Mouse (Mus musculus) liver, embryonic 11.5 days (tissue): Measurements from ENCODE around the gene Celf2. TPM values are rescaled to one million over a fixed set of nuclear protein-coding genes. Genes with fewer than 3 reads are reported as not detected.

Experiments
- ATAC-seq: fragments of 200-750 bp; cut with Nextera tagmentation; replicated peaks from 2 replicates; pipeline ENCODE4 v1.8.0; 2017; ENCODE audit warnings: moderate number of reproducible peaks, mild to moderate bottlenecking, moderate TSS enrichment, moderate library complexity; ENCODE audit not compliant: low FRiP score
- DNase-seq: peaks from one replicate; pipeline ENCODE4 v3.0.0-alpha.2; 2017; ENCODE audit warnings: low spot score
- H3K27ac ChIP-seq: fragments of 300-500 bp; sonication (generic); 2 replicates; pipeline ENCODE4 v1.5.1; 2014; ENCODE audit warnings: mild to moderate bottlenecking, low read depth, low read length, control low read depth
- H3K27me3 ChIP-seq: fragments of 300-500 bp; sonication (generic); replicated peaks from 2 replicates; pipeline ENCODE4 v1.6.1; 2014; ENCODE audit warnings: low read length, mixed read lengths; ENCODE audit not compliant: control insufficient read depth, insufficient read depth
- H3K36me3 ChIP-seq: fragments of 300-500 bp; sonication (generic); 2 replicates; pipeline ENCODE4 v1.6.1; 2014; ENCODE audit warnings: mild to moderate bottlenecking, low read length, moderate library complexity, mixed read lengths; ENCODE audit not compliant: control insufficient read depth, insufficient read depth
- H3K4me1 ChIP-seq: fragments of 300-500 bp; sonication (generic); replicated peaks from 2 replicates; pipeline ENCODE4 v1.6.1; 2014; ENCODE audit warnings: low read length, mixed read lengths; ENCODE audit not compliant: control insufficient read depth, insufficient read depth
- H3K4me2 ChIP-seq: fragments of 300-500 bp; sonication (generic); 2 replicates; pipeline ENCODE4 v1.6.1; 2014; ENCODE audit warnings: mild to moderate bottlenecking, control low read depth, moderate library complexity
- H3K4me3 ChIP-seq: fragments of 300-500 bp; sonication (generic); 2 replicates; pipeline ENCODE4 v1.5.1; 2014; ENCODE audit warnings: low read depth, low read length, control low read depth
- H3K9ac ChIP-seq: fragments of 300-500 bp; sonication (generic); 2 replicates; pipeline ENCODE4 v1.6.1; 2014; ENCODE audit warnings: low read depth, low read length, control low read depth
- H3K9me3 ChIP-seq: fragments of 300-500 bp; sonication (generic); 2 replicates; pipeline ENCODE4 v1.6.1; 2016; ENCODE audit warnings: low read length, inconsistent platforms, mixed read lengths; ENCODE audit not compliant: control insufficient read depth
- WGBS: fragments of 180-500 bp; shearing (Covaris S2); extraction: QIAGEN DNeasy Blood & Tissue Kit; methylation state at CpG from one replicate; pipeline ENCODE4 v1.1.7; 2014; 5-methylcytosine and 5-hydroxymethylcytosine counted together
- polyA plus RNA-seq: library from polyadenylated mRNA; unstranded; fragments of >200 nt; fragmentation: Nextera tagmentation; extraction: Ambion mirVana; gene quantifications from 2 replicates; pipeline ENCODE4 v1.2.1, GENCODE M21; 2014

Celf2 gene
- polyA plus RNA-seq, 1 experiment from 2014 or later = 21.1 TPM

DNA sequence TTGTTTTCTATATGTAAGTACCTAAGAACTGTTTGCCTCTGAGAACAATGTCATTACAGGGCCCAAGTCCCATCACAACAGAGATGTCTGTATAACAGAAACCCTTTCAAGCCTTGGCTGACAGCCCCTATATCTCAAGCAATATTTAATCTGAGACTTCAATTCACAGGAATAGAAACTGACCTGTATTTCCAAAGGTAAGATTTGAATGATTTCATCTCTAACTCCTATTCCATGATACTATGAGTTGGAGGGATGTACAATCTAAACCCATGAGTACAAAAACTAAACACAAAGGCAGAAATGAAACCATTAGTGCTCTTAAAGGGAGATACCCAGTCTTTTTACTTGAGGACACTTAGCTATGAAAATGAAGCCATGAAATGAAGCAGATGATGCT, 790.5 kb downstream of the Celf2 start:
- H3K4me3 ChIP-seq = no peak overlapping the region

DNA sequence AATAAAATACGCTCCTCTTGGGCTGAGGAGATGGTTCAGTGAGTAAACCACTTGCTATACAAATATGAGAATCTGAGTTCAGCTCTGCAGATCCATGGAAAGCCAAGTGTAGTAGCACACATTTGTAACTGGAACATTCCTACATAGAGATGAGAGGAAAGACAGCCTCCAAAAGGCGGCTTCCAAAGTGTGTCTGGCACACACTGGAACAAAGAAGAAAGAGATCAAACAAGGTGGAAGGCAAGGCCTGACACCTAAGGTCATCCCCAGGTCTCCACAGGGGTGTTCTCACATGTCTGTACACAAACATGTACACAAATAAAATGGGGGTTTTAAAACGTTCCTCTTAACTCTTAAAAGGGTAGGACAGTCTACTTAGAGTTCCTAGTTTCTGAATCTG, 791.4 kb downstream of the Celf2 start:
- ATAC-seq (no peak), DNase-seq (no peak)
- Histone ChIP-seq H3K27me3 (no peaks in the 10 kb centered on the region), H3K9ac (no peak overlapping the region), H3K36me3 (no peaks in the 10 kb centered on the region), H3K27ac (no peak overlapping the region), H3K4me2 (no peak overlapping the region), H3K4me3 (no peak overlapping the region), H3K9me3 (no peaks in the 10 kb centered on the region), H3K4me1 (peaks cover 5% of the 10 kb centered on the region; the same call in 1 of the 2 replicates)
- 48% methylated on average over 3 of the region's 3 CpGs for WGBS

More for the DNA sequence above, 790.5 kb downstream of the Celf2 start:
- Histone ChIP-seq H3K9me3 (no peaks in the 10 kb centered on the region), H3K4me1 (peaks cover 5% of the 10 kb centered on the region; the same call in 1 of the 2 replicates), H3K9ac (no peak overlapping the region), H3K27me3 (no peaks in the 10 kb centered on the region), H3K4me2 (peak overlapping the region; percentile 44), H3K27ac (no peak overlapping the region), H3K36me3 (no peaks in the 10 kb centered on the region)
- ATAC-seq (no peak), DNase-seq (no peak)

GRCm38 (mm10) chr2:6715562-6715961, 793.8 kb downstream of the Celf2 start:
- no peaks in the 10 kb centered on the region for H3K27me3 ChIP-seq
- no peaks in the 10 kb centered on the region for H3K36me3 ChIP-seq
- no peak overlapping the region for H3K9ac ChIP-seq
- ATAC-seq (no peak), DNase-seq (no peak)
- no peaks in the 10 kb centered on the region; the same call in 1 of the 2 replicates for H3K4me1 ChIP-seq
- no peak overlapping the region for H3K27ac ChIP-seq
- no peak overlapping the region for H3K4me3 ChIP-seq
- no peaks in the 10 kb centered on the region for H3K9me3 ChIP-seq
- WGBS = 87% methylated on average over 3 of the region's 3 CpGs
- no peak overlapping the region for H3K4me2 ChIP-seq

- Histone ChIP-seq H3K9me3 (no peaks in the 10 kb centered on the region), H3K4me1 (no peaks in the 10 kb centered on the region; the same call in 1 of the 2 replicates), H3K27me3 (no peaks in the 10 kb centered on the region), H3K27ac (no peak overlapping the region), H3K4me2 (no peak overlapping the region), H3K36me3 (no peaks in the 10 kb centered on the region), H3K4me3 (no peak overlapping the region), H3K9ac (no peak overlapping the region)
- 81% methylated on average over 6 of the region's 6 CpGs for WGBS
- DNase-seq (no peak), ATAC-seq (no peak)
Measured at GRCm38 (mm10) chr2:6713529-6713928, 795.8 kb downstream of the Celf2 start.

DNA sequence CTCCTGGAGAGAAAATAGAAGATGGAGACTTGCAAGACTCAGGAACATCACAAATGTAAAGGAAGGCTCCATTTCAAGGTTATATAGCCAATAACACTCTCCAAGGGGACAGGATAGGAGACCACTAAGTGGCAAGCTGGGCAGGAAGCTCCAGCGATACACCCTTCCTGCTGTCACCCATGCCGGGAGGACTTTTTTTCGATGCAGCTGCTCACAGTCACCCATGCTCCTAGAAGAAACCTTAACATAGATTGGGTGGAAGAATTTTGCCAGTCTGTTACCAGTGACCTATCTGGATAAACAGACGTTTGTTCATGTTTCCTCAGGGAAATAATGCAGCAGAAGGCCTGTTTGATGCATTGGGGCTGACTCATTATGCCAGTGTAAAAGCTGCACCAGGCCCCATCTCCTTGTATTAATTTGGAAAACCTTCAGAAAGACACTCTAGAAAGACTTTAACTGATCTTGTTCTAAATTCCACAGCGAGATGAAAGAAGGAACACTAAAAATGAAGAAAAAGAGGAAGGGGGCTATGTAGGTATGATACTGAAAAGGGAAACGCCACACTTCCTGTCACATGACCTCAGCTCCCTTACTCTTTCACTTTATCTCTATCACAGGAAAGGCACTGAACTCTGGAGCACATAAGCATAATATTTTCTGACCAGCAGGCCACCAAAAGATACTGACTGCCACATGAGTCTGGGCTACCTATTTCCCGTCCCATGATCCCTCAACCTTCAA, 798.5 kb downstream of the Celf2 start:
- ATAC-seq = peak; percentile 69
- Histone ChIP-seq H3K4me1 (peaks cover 3% of the 10 kb centered on the region; the same call in 1 of the 2 replicates), H3K36me3 (no peaks in the 10 kb centered on the region), H3K4me3 (no peak overlapping the region), H3K27ac (peak overlapping the region; percentile 26; the same call in 1 of the 2 replicates), H3K27me3 (no peaks in the 10 kb centered on the region), H3K4me2 (peak overlapping the region; percentile 21; the same call in 1 of the 2 replicates), H3K9me3 (no peaks in the 10 kb centered on the region), H3K9ac (no peak overlapping the region)
- no peak for DNase-seq
- 38% methylated on average over 7 of the region's 7 CpGs for WGBS

- Histone ChIP-seq H3K4me1 (peaks cover 11% of the 10 kb centered on the region), H3K36me3 (no peaks in the 10 kb centered on the region), H3K4me3 (no peak overlapping the region), H3K4me2 (no peak overlapping the region), H3K27ac (no peak overlapping the region), H3K27me3 (no peaks in the 10 kb centered on the region), H3K9me3 (no peaks in the 10 kb centered on the region), H3K9ac (no peak overlapping the region)
- ATAC-seq = no peak
- 42% methylated on average over 5 of the region's 5 CpGs for WGBS
- no peak for DNase-seq
Measured at GRCm38 (mm10) chr2:6707959-6708519, 801.3 kb downstream of the Celf2 start.

DNA sequence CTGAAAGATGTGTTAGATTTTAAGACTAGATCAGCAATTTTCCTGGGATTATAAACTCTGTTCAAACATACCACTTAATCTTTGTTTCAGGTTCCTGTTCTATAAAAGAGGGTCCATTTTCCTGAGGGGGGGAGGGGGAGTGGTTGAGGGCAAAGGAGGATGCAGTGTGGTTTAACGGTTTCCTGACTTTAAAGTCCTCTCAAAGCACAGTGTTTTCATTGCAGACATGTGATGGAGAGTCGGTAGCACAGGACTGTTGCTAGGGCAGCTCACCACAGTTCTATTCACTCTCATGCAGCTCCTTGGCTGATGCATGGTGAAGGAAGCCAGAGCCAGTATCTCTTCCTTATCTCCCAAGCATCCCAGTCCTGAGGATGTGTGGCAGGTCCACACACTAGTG, 802.1 kb downstream of the Celf2 start:
- H3K4me2 ChIP-seq = no peak overlapping the region
- H3K27ac ChIP-seq = peak overlapping the region; percentile 3; the same call in 1 of the 2 replicates
- DNase-seq (no peak), ATAC-seq (peak; percentile 42)
- no peaks in the 10 kb centered on the region for H3K36me3 ChIP-seq
- H3K9ac ChIP-seq = no peak overlapping the region
- H3K27me3 ChIP-seq = no peaks in the 10 kb centered on the region
- H3K4me3 ChIP-seq = no peak overlapping the region
- peaks cover 11% of the 10 kb centered on the region for H3K4me1 ChIP-seq
- H3K9me3 ChIP-seq = no peaks in the 10 kb centered on the region
- 25% methylated on average over 2 of the region's 2 CpGs for WGBS

DNA sequence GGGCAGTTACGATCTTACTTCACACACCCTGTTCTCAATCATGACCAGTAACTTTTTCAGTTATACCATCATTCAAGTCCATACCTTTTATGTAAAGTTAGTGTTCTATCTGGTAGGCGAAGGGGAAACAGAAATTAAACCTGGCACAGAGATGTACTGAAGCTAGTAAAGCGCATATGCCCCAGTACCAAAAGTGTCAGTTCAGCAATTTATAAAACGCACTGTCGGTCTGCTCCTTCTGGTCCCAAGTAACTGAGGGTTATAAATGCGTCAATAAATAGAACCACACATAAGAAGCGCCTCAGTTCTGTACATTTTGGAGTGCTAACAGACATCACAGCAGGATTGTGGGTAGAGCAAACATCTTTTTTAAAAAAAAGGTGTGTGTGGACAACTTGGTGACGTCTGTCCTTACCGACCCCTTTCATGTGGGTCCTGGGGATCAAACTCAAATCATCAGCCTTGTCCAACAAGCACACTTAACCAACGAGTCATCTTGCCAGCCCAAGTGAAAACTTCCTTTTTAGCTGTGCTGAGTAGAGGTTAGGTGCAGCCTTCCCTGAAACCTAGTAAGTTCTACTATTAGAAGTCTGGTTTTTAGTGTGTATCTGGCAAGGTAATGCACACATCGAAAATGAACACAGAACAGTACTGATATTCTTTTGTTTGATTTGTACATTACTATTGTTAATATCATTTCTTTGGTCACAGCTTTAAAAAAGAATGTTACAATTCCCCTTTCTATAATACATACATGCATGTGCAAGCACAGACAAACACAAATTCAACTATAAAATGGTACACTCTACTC, 803.2 kb downstream of the Celf2 start:
- ATAC-seq = no peak
- 75% methylated on average over 11 of the region's 11 CpGs for WGBS
- 0 out of 2 replicates have a peak overlapping the region, but pooled peaks have one; percentile 4 for H3K4me2 ChIP-seq

More for the DNA sequence above, 803.2 kb downstream of the Celf2 start:
- no peak overlapping the region for H3K9ac ChIP-seq
- no peak overlapping the region for H3K27ac ChIP-seq
- H3K4me3 ChIP-seq = no peak overlapping the region
- no peaks in the 10 kb centered on the region for H3K36me3 ChIP-seq
- H3K4me1 ChIP-seq = peaks cover 11% of the 10 kb centered on the region
- no peaks in the 10 kb centered on the region for H3K9me3 ChIP-seq
- DNase-seq = no peak
- no peaks in the 10 kb centered on the region for H3K27me3 ChIP-seq
